Mouse (Mus musculus) MEL (cell line): ENCODE measurements around the gene Olfr1358. TPM values are rescaled to one million over a fixed set of nuclear protein-coding genes. Genes with fewer than 3 reads are reported as not detected.

Source experiments
- DNase-seq: peaks from one replicate; pipeline ENCODE4 v3.0.0; 2011; ENCODE audit warnings: low read depth, low spot score
- H3K27ac ChIP-seq: 2 replicates; pipeline ENCODE4 v1.5.1; 2012; ENCODE audit warnings: low read depth, mild to moderate bottlenecking, control low read depth, low read length, moderate library complexity; ENCODE audit not compliant: control insufficient read depth
- H3K27me3 ChIP-seq, 2 experiments: fragments of 150-350 bp in 1 of 2; sonication (generic) in 1 of 2; 2 replicates each; pipeline ENCODE4 v1.6.1; 2012; ENCODE audit warnings: low read length in 2 of 2, mild to moderate bottlenecking in 2 of 2, improper control_type of control experiment in 1 of 2, moderate library complexity in 1 of 2; ENCODE audit not compliant: insufficient read depth in 2 of 2, control insufficient read depth in 1 of 2
- H3K36me3 ChIP-seq, 2 experiments: 2 replicates each; pipeline ENCODE4 v1.6.1; 2012 to 2014; ENCODE audit warnings: low read length in 2 of 2, improper control_type of control experiment in 1 of 2, inconsistent platforms in 1 of 2, mild to moderate bottlenecking in 1 of 2; ENCODE audit not compliant: insufficient read depth in 2 of 2, control insufficient read depth in 1 of 2
- H3K4me1 ChIP-seq, 2 experiments: fragments of 150-350 bp in 1 of 2; sonication (generic) in 1 of 2; 2 replicates each; pipeline ENCODE4 v1.6.1; 2012; ENCODE audit warnings: low read length in 2 of 2, improper control_type of control experiment in 1 of 2, mild to moderate bottlenecking in 1 of 2; ENCODE audit not compliant: insufficient read depth in 2 of 2, control insufficient read depth in 1 of 2
- H3K4me3 ChIP-seq, 2 experiments: fragments of 150-350 bp in 1 of 2; sonication (generic) in 1 of 2; 2 replicates each; pipeline ENCODE4 v1.5.1; 2012; ENCODE audit warnings: low read depth in 2 of 2, low read length in 2 of 2, mild to moderate bottlenecking in 2 of 2, moderate library complexity in 2 of 2, control low read depth in 1 of 2, improper control_type of control experiment in 1 of 2; ENCODE audit not compliant: control insufficient read depth in 1 of 2, insufficient read depth in 1 of 2
- H3K79me2 ChIP-seq: 2 replicates; pipeline ENCODE4 v1.6.1; 2012; ENCODE audit warnings: mild to moderate bottlenecking, low read length, moderate library complexity; ENCODE audit not compliant: control insufficient read depth, poor library complexity, insufficient read depth
- H3K9ac ChIP-seq: 2 replicates; pipeline ENCODE4 v1.6.1; 2012; ENCODE audit warnings: low read depth, mild to moderate bottlenecking, control low read depth, low read length, moderate library complexity; ENCODE audit not compliant: control insufficient read depth, poor library complexity, severe bottlenecking
- H3K9me3 ChIP-seq: fragments of 150-350 bp; sonication (generic); replicated peaks from 2 replicates; pipeline ENCODE4 v1.6.1; 2012; ENCODE audit warnings: mild to moderate bottlenecking, low read length, improper control_type of control experiment, moderate library complexity; ENCODE audit not compliant: insufficient read depth
- BHLHE40 ChIP-seq: IDR thresholded peaks from 2 replicates; pipeline ENCODE4 v1.6.1; 2012; ENCODE audit warnings: low read depth, mild to moderate bottlenecking, inconsistent platforms, low read length, improper control_type of control experiment, borderline replicate concordance
- CHD1 ChIP-seq: IDR thresholded peaks from 2 replicates; pipeline ENCODE4 v1.6.1; 2012; ENCODE audit warnings: low read depth, mild to moderate bottlenecking, inconsistent platforms, low read length, improper control_type of control experiment
- CTCF ChIP-seq, 3 experiments: IDR thresholded peaks in 2 of 3; conservative IDR thresholded peaks in 1 of 3; 2 replicates each; pipeline ENCODE4 v1.5.1; 2011 to 2012; ENCODE audit warnings: low read length in 3 of 3, low read depth in 2 of 3, mild to moderate bottlenecking in 2 of 3, improper control_type of control experiment in 1 of 3, inconsistent platforms in 1 of 3, mixed read lengths in 1 of 3, moderate library complexity in 1 of 3; ENCODE audit not compliant: control insufficient read depth in 1 of 3, insufficient read depth in 1 of 3, poor library complexity in 1 of 3, severe bottlenecking in 1 of 3
- E2F4 ChIP-seq: IDR thresholded peaks from 2 replicates; pipeline ENCODE4 v1.6.1; 2011; ENCODE audit warnings: low read depth, low read length, improper control_type of control experiment, borderline replicate concordance
- ETS1 ChIP-seq: IDR thresholded peaks from 2 replicates; pipeline ENCODE4 v1.6.1; 2012; ENCODE audit warnings: low read depth, mild to moderate bottlenecking, inconsistent platforms, low read length, improper control_type of control experiment, moderate library complexity
- JUND ChIP-seq: IDR thresholded peaks from 2 replicates; pipeline ENCODE4 v1.6.1; 2011; ENCODE audit warnings: low read depth, mild to moderate bottlenecking, improper control_type of control experiment, low read length
- MAFK ChIP-seq: IDR thresholded peaks from 2 replicates; pipeline ENCODE4 v1.6.1; 2011; ENCODE audit warnings: low read depth, mild to moderate bottlenecking, low read length, improper control_type of control experiment, borderline replicate concordance
- MAX ChIP-seq: IDR thresholded peaks from 2 replicates; pipeline ENCODE4 v1.6.1; 2011; ENCODE audit warnings: low read length, improper control_type of control experiment
- NRF1 ChIP-seq: IDR thresholded peaks from 2 replicates; pipeline ENCODE4 v1.6.1; 2014; ENCODE audit warnings: low read depth, mild to moderate bottlenecking, inconsistent platforms, low read length, improper control_type of control experiment, moderate library complexity; ENCODE audit not compliant: poor library complexity, insufficient read depth, severe bottlenecking
- POLR2A ChIP-seq, 2 experiments: IDR thresholded peaks; 2 replicates each; pipeline ENCODE4 v1.6.1; 2011 to 2012; ENCODE audit warnings: low read length in 2 of 2, mild to moderate bottlenecking in 2 of 2, control low read depth in 1 of 2, improper control_type of control experiment in 1 of 2, low read depth in 1 of 2, moderate library complexity in 1 of 2; ENCODE audit not compliant: control insufficient read depth in 1 of 2, insufficient read depth in 1 of 2, poor library complexity in 1 of 2
- POLR2AphosphoS2 ChIP-seq: IDR thresholded peaks from 2 replicates; pipeline ENCODE4 v1.6.1; 2011; ENCODE audit warnings: low read length, improper control_type of control experiment
- RAD21 ChIP-seq: IDR thresholded peaks from 2 replicates; pipeline ENCODE4 v1.6.1; 2011; ENCODE audit warnings: mild to moderate bottlenecking, low read depth, low read length, improper control_type of control experiment
- SIN3A ChIP-seq: IDR thresholded peaks from 2 replicates; pipeline ENCODE4 v1.6.1; 2012; ENCODE audit warnings: low read length, improper control_type of control experiment, inconsistent platforms
- SMC3 ChIP-seq: IDR thresholded peaks from 2 replicates; pipeline ENCODE4 v1.6.1; 2011; ENCODE audit warnings: low read depth, low read length, improper control_type of control experiment
- TAL1 ChIP-seq: IDR thresholded peaks from 2 replicates; pipeline ENCODE4 v1.6.1; 2012; ENCODE audit warnings: mild to moderate bottlenecking, inconsistent platforms, low read length, moderate library complexity, mixed read lengths
- TBP ChIP-seq: IDR thresholded peaks from 2 replicates; pipeline ENCODE4 v1.8.0; 2011; ENCODE audit warnings: low read depth, low read length, improper control_type of control experiment
- USF2 ChIP-seq, 2 experiments: IDR thresholded peaks; 2 replicates each; pipeline ENCODE4 v1.6.1; 2011 to 2012; ENCODE audit warnings: improper control_type of control experiment in 2 of 2, low read length in 2 of 2, borderline replicate concordance in 1 of 2, inconsistent platforms in 1 of 2, low read depth in 1 of 2, mild to moderate bottlenecking in 1 of 2; ENCODE audit not compliant: insufficient read depth in 1 of 2
- ZC3H11A ChIP-seq: IDR thresholded peaks from 2 replicates; pipeline ENCODE4 v1.6.1; 2012; ENCODE audit warnings: low read depth, mild to moderate bottlenecking, inconsistent platforms, low read length, improper control_type of control experiment
- polyA plus RNA-seq, 2 experiments: library from polyadenylated mRNA; stranded (reverse) in 1 of 2; unstranded in 1 of 2; fragments of >175 nt in 1 of 2; fragments of >200 nt in 1 of 2; gene quantifications; 2 replicates each; pipeline versions ENCODE4 v1.2.1 to v1.2.4; 2012; ENCODE audit warnings: low replicate concordance in 2 of 2, low read depth in 1 of 2; ENCODE audit not compliant: insufficient read length in 2 of 2, insufficient read depth in 1 of 2, missing spikeins in 1 of 2
- total RNA-seq: library from RNA; depleted of rRNA; stranded (reverse); fragments of 300-350 nt; gene quantifications from 2 replicates; pipeline ENCODE4 v1.2.3, GENCODE M21; 2012

The Olfr1358 gene
- total and polyA plus RNA-seq, 3 experiments, result not detected

DNA sequence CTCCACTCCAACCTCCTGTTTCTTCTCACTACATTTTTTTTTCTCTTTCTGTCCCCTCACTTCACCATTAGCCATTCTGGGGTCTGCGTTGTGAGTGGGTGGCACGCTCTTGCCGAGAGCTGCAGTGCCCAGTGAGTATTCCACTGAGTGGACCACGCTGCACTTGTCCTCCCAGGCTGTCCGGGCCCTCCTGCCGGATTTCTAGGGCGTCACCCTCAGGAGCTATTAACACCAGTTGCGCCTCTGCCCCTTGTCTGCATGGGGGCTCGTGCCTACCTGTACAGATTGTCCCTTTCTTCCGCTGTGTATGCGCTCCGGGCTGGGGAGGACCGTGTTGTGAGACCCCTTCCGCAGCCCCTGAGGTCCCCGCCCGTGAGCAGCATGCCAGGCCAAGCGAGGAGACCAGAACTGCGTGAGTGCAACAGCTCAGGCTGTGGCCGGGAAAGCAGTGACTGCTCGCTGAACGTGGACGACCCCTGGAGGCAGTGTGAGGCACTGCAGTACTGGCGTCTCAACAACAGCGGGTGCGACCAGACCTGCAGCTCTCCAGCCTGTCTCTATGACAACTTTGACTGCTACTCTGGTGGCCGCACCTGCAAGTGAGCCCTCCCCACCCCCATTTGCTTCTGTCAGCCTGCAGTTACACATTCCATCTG, 29.7 kb upstream of the Olfr1358 start:
- Histone ChIP-seq H3K4me1 (peaks cover 0 to 9% of the 10 kb centered on the region in 2 experiments; a peak in 2 of 4 replicates), H3K4me3 (peak overlapping the region; percentile 41 to 51)
- peak; percentile 87 for DNase-seq

GRCm38 (mm10) chr10:78502986-78503733, 14.1 kb upstream of the Olfr1358 start:
- Histone ChIP-seq H3K27ac (no peak overlapping the region), H3K4me1 (no peaks in the 10 kb centered on the region), H3K4me3 (no peak overlapping the region), H3K79me2 (no peaks in the 10 kb centered on the region), H3K36me3 (no peaks in the 10 kb centered on the region), H3K27me3 (peaks cover 0 to 2% of the 10 kb centered on the region in 2 experiments; a peak in 1 of 4 replicates), H3K9me3 (no peaks in the 10 kb centered on the region), H3K9ac (no peak overlapping the region)
- TF ChIP-seq MAFK (no peak), MAX (no peak), BHLHE40 (no peak), SIN3A (no peak), TAL1 (no peak), ETS1 (no peak), POLR2A (IDR thresholded peaks at IDR 0.05; ENCODE audit: control insufficient read depth in 1 of 2, insufficient read depth in 1 of 2, low read depth in 1 of 2, low read length in 2 of 2, poor library complexity in 1 of 2) (no peak), TBP (no peak), USF2 (IDR thresholded peaks at IDR 0.05; ENCODE audit: borderline replicate concordance in 1 of 2, insufficient read depth in 1 of 2, low read depth in 1 of 2, low read length in 2 of 2) (no peak), CHD1 (no peak), POLR2AphosphoS2 (no peak), E2F4 (no peak), SMC3 (no peak)
- DNase-seq, result no peak

More for the DNA sequence above, 29.7 kb upstream of the Olfr1358 start:
- H3K79me2 ChIP-seq, result no peaks in the 10 kb centered on the region
- TF ChIP-seq CTCF (IDR thresholded peaks at IDR 0.05 in 2 of 3, conservative IDR thresholded peaks at IDR 0.05 in 1 of 3; ENCODE audit: control insufficient read depth in 1 of 3, insufficient read depth in 1 of 3, low read depth in 2 of 3, low read length in 3 of 3, poor library complexity in 1 of 3, severe bottlenecking in 1 of 3) (peak; percentile 85 to 94 (median 89)), RAD21 (peak; percentile 72), SIN3A (peak; percentile 36; the same call in 1 of the 2 replicates), SMC3 (peak; percentile 84), JUND (no peak), ZC3H11A (peak; percentile 69), POLR2A (IDR thresholded peaks at IDR 0.05; ENCODE audit: control insufficient read depth in 1 of 2, insufficient read depth in 1 of 2, low read depth in 1 of 2, low read length in 2 of 2, poor library complexity in 1 of 2) (no peak), NRF1 (no peak)
- no peaks in the 10 kb centered on the region for H3K9me3 ChIP-seq
- H3K9ac ChIP-seq, result peak overlapping the region; percentile 59
- peaks cover 3 to 9% of the 10 kb centered on the region in 2 experiments; a peak in 3 of 4 replicates for H3K27me3 ChIP-seq
- no peak overlapping the region for H3K27ac ChIP-seq
- no peaks in the 10 kb centered on the region; a peak in 1 of 4 replicates for H3K36me3 ChIP-seq
